Mouse (Mus musculus) midbrain, embryonic 16.5 days (tissue): ENCODE measurements around the gene Fhad1. TPM values are rescaled to one million over a fixed set of nuclear protein-coding genes. Genes with fewer than 3 reads are reported as not detected.

ENCODE experiments used
- ATAC-seq: fragments of 200-750 bp; cut with Nextera tagmentation; 2 replicates; pipeline ENCODE4 v1.8.0; 2017; ENCODE audit warnings: moderate TSS enrichment
- H3K27ac ChIP-seq: fragments of 300-500 bp; sonication (generic); 2 replicates; pipeline ENCODE4 v1.5.1; 2014; ENCODE audit warnings: mild to moderate bottlenecking, low read length, mixed read lengths
- H3K27me3 ChIP-seq: fragments of 300-500 bp; sonication (generic); 2 replicates; pipeline ENCODE4 v1.6.1; 2014; ENCODE audit warnings: low read depth, low read length, mixed read lengths; ENCODE audit not compliant: control insufficient read depth, insufficient read depth
- H3K36me3 ChIP-seq: fragments of 300-500 bp; sonication (generic); 2 replicates; pipeline ENCODE4 v1.6.1; 2014; ENCODE audit warnings: mild to moderate bottlenecking, low read length, moderate library complexity, mixed read lengths; ENCODE audit not compliant: control insufficient read depth, insufficient read depth
- H3K4me1 ChIP-seq: fragments of 300-500 bp; sonication (generic); 2 replicates; pipeline ENCODE4 v1.6.1; 2014; ENCODE audit warnings: mild to moderate bottlenecking, low read length, mixed read lengths; ENCODE audit not compliant: control insufficient read depth, insufficient read depth
- H3K4me2 ChIP-seq: fragments of 300-500 bp; sonication (generic); 2 replicates; pipeline ENCODE4 v1.6.1; 2014; ENCODE audit warnings: mild to moderate bottlenecking, low read length, mixed read lengths
- H3K4me3 ChIP-seq: fragments of 300-500 bp; sonication (generic); 2 replicates; pipeline ENCODE4 v1.5.1; 2014; ENCODE audit warnings: low read depth, mild to moderate bottlenecking, low read length, moderate library complexity, mixed read lengths
- H3K9ac ChIP-seq: fragments of 300-500 bp; sonication (generic); 2 replicates; pipeline ENCODE4 v1.6.1; 2014; ENCODE audit warnings: low read depth, low read length, mixed read lengths
- H3K9me3 ChIP-seq: fragments of 300-500 bp; sonication (generic); replicated peaks from 2 replicates; pipeline ENCODE4 v1.6.1; 2014; ENCODE audit warnings: mild to moderate bottlenecking, low read length, mixed read lengths; ENCODE audit not compliant: control insufficient read depth, poor library complexity, severe bottlenecking
- WGBS: fragments of 180-500 bp; shearing (Covaris S2); extraction: QIAGEN DNeasy Blood & Tissue Kit; methylation state at CpG from one replicate; pipeline ENCODE4 v1.1.7; 2014; 5-methylcytosine and 5-hydroxymethylcytosine counted together
- polyA plus RNA-seq: library from polyadenylated mRNA; unstranded; fragments of >200 nt; fragmentation: Nextera tagmentation; extraction: Ambion mirVana; gene quantifications from 2 replicates; pipeline ENCODE4 v1.2.1, GENCODE M21; 2015

The Fhad1 gene
- polyA plus RNA-seq, 1 experiment from 2014 or later = 5.3 TPM

DNA sequence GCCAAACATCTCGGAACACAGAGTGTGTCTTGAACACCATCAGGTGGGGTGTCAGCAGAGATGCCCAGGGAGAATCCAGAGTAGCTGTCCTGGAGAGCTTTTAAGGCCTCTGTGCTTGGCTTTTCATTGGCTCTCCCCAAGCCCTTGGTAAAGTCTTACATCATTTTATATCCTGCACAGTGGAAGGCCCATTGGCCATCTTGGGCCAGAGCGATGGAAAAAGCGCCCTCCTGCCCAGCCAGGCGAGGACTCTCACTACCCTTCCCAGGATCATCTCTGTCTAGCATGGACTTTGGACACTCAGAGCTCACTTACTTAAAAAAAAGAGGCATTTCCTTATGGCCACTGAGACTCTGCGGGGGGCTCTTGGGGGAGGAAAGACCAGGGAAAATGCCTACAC, 58.0 kb downstream of the Fhad1 start:
- no peak overlapping the region for H3K4me2 ChIP-seq
- WGBS = 96% methylated on average over 5 of the region's 5 CpGs
- H3K27ac ChIP-seq = no peak overlapping the region
- no peak overlapping the region for H3K4me3 ChIP-seq
- 0 out of 2 replicates have a peak, but pooled peaks cover 4% of the 10 kb centered on the region for H3K9me3 ChIP-seq
- ATAC-seq = no peak
- H3K4me1 ChIP-seq = peaks cover 4% of the 10 kb centered on the region; the same call in 1 of the 2 replicates
- 0 out of 2 replicates have a peak, but pooled peaks cover 2% of the 10 kb centered on the region for H3K36me3 ChIP-seq
- no peak overlapping the region for H3K9ac ChIP-seq
- no peaks in the 10 kb centered on the region for H3K27me3 ChIP-seq

- no peaks in the 10 kb centered on the region for H3K36me3 ChIP-seq
- 74% methylated on average over 16 of the region's 16 CpGs for WGBS
- H3K27me3 ChIP-seq = no peaks in the 10 kb centered on the region
- H3K4me1 ChIP-seq = peaks cover 4% of the 10 kb centered on the region; the same call in 1 of the 2 replicates
- H3K9ac ChIP-seq = no peak overlapping the region
- no peak overlapping the region for H3K4me3 ChIP-seq
- H3K9me3 ChIP-seq = no peaks in the 10 kb centered on the region
- no peak overlapping the region for H3K27ac ChIP-seq
- H3K4me2 ChIP-seq = no peak overlapping the region
- no peak for ATAC-seq
Measured at GRCm38 (mm10) chr4:141954770-141955720, 59.8 kb downstream of the Fhad1 start.

DNA sequence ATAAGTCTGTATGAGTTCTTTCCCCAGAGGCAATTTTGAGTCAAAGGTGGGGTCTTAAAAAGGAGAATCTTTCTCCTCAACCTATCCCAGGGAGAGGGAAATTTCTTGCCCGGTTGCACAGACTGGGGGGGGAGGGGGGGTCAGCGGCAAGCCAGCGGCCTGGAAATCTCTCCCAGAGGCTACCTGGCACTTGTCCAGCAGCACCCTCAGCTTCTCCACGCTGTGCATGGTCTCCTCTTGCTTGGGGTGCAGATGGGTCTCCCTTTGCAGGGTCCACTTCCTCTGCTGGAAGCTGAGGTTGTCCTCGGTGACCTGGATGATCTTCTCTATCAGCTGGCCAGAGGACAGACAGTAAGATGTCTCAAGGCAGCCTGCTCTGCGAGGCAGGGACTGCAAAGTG, 61.0 kb downstream of the Fhad1 start:
- WGBS = 57% methylated on average over 6 of the region's 6 CpGs
- H3K4me3 ChIP-seq = no peak overlapping the region
- H3K4me1 ChIP-seq = peaks cover 4% of the 10 kb centered on the region; the same call in 1 of the 2 replicates

GRCm38 (mm10) chr4:141953291-141953690, 61.6 kb downstream of the Fhad1 start:
- ATAC-seq = no peak
- WGBS = 82% methylated on average over 9 of the region's 9 CpGs
- no peak overlapping the region for H3K4me2 ChIP-seq

More for the DNA sequence above, 61.0 kb downstream of the Fhad1 start:
- Histone ChIP-seq H3K27me3 (no peaks in the 10 kb centered on the region), H3K9ac (no peak overlapping the region), H3K27ac (no peak overlapping the region), H3K9me3 (no peaks in the 10 kb centered on the region), H3K36me3 (no peaks in the 10 kb centered on the region), H3K4me2 (no peak overlapping the region)
- ATAC-seq = no peak

DNA sequence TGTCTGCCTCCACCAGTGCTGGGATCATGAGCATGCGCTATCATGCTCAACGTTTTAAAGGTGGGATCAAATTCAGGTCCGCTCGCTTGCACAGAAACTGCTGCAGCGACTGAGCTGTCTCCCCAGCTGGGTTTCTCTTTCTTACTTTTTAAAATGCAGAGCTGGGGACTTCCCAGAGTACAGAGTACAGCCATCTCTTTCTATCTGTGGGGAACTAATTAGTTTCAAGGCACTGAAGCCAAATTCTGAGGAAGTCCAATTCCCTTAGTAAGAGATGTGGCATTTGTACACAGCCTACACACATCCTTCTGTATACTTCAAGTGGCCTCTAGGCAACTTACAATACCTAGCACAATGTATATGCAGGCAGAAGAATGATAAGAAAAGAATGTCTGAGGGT, 62.1 kb downstream of the Fhad1 start:
- ATAC-seq = no peak
- H3K36me3 ChIP-seq = no peaks in the 10 kb centered on the region
- WGBS = 69% methylated on average over 5 of the region's 5 CpGs
- no peaks in the 10 kb centered on the region for H3K9me3 ChIP-seq
- peak overlapping the region; percentile 7; the same call in 1 of the 2 replicates for H3K27ac ChIP-seq
- H3K4me2 ChIP-seq = no peak overlapping the region
- H3K27me3 ChIP-seq = no peaks in the 10 kb centered on the region
- H3K9ac ChIP-seq = no peak overlapping the region
- H3K4me1 ChIP-seq = peaks cover 2% of the 10 kb centered on the region; the same call in 1 of the 2 replicates
- H3K4me3 ChIP-seq = no peak overlapping the region

More at GRCm38 (mm10) chr4:141953291-141953690, 61.6 kb downstream of the Fhad1 start:
- H3K4me3 ChIP-seq = no peak overlapping the region
- no peaks in the 10 kb centered on the region for H3K36me3 ChIP-seq
- no peak overlapping the region for H3K27ac ChIP-seq
- peaks cover 2% of the 10 kb centered on the region; the same call in 1 of the 2 replicates for H3K4me1 ChIP-seq
- no peaks in the 10 kb centered on the region for H3K27me3 ChIP-seq
- no peaks in the 10 kb centered on the region for H3K9me3 ChIP-seq
- H3K9ac ChIP-seq = no peak overlapping the region

DNA sequence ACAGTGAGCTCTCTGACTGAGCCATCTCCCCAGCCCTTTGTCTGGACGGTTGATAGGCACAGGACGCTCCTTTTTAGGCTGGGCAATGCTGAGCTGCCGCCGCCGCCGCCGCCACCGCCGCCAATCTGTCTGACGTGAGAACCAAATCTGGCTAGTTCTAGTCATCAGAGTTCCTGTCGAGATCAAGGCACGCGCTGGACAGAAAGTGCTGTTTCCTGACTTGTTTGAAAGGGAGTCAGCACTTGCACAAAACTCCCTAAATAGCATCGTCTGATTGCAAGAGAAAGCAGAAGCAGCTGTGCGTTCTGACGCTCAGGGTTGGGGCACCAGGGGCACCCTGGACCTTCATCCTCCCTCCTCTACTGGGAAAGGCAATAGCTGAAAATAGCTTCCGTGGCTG, 62.8 kb downstream of the Fhad1 start:
- Histone ChIP-seq H3K9me3 (no peaks in the 10 kb centered on the region), H3K4me2 (no peak overlapping the region), H3K4me1 (peaks cover 2% of the 10 kb centered on the region; the same call in 1 of the 2 replicates), H3K27ac (no peak overlapping the region; the same call in 1 of the 2 replicates), H3K36me3 (no peaks in the 10 kb centered on the region), H3K27me3 (no peaks in the 10 kb centered on the region), H3K9ac (no peak overlapping the region), H3K4me3 (no peak overlapping the region)
- ATAC-seq = no peak
- 58% methylated on average over 17 of the region's 17 CpGs for WGBS

- H3K4me2 ChIP-seq = no peak overlapping the region
- no peak for ATAC-seq
- H3K36me3 ChIP-seq = no peaks in the 10 kb centered on the region
- H3K9ac ChIP-seq = no peak overlapping the region
- no peaks in the 10 kb centered on the region for H3K4me1 ChIP-seq
- WGBS = 76% methylated on average over 13 of the region's 13 CpGs
- no peaks in the 10 kb centered on the region for H3K9me3 ChIP-seq
- no peak overlapping the region for H3K4me3 ChIP-seq
- H3K27me3 ChIP-seq = no peaks in the 10 kb centered on the region
- H3K27ac ChIP-seq = no peak overlapping the region
Measured at GRCm38 (mm10) chr4:141949436-141949835, 65.4 kb downstream of the Fhad1 start.

GRCm38 (mm10) chr4:141948822-141949221, 66.1 kb downstream of the Fhad1 start:
- no peak overlapping the region for H3K27ac ChIP-seq
- WGBS = 94% methylated on average over 3 of the region's 3 CpGs
- no peak for ATAC-seq
- H3K36me3 ChIP-seq = no peaks in the 10 kb centered on the region
- H3K27me3 ChIP-seq = no peaks in the 10 kb centered on the region
- H3K4me1 ChIP-seq = no peaks in the 10 kb centered on the region
- H3K9me3 ChIP-seq = no peaks in the 10 kb centered on the region
- no peak overlapping the region for H3K9ac ChIP-seq
- no peak overlapping the region for H3K4me2 ChIP-seq
- H3K4me3 ChIP-seq = no peak overlapping the region

DNA sequence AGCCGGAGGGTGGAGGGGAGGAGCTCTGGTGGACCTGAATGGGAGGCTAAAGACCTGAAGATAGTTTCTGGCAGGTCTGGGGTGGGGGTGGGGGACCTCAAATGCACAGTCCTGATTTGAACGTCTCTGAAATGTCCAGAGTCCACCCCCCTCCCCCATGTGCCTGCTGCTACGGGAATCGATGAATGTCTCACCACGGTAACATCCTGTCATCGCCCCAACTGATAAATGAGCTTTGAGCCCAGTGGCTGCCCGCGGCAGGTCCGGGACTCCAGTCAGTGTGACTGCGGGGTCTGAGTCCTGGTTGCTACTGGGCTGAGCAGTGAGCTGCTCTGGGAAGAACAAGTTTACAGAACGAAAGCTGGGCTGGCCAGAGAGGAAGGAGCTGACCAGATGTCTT, 72.5 kb downstream of the Fhad1 start:
- ATAC-seq = no peak
- Histone ChIP-seq H3K9me3 (no peaks in the 10 kb centered on the region), H3K4me3 (no peak overlapping the region), H3K4me2 (no peak overlapping the region), H3K4me1 (no peaks in the 10 kb centered on the region), H3K27ac (no peak overlapping the region), H3K36me3 (no peaks in the 10 kb centered on the region), H3K27me3 (no peaks in the 10 kb centered on the region), H3K9ac (no peak overlapping the region)
- 64% methylated on average over 11 of the region's 11 CpGs for WGBS
